Mouse (Mus musculus) Muller cell, postnatal 12 days (primary cell): ENCODE data around the gene Scn8a.

Source experiments
- DNase-seq: peaks from one replicate; pipeline ENCODE4 v3.0.0-alpha.2; 2015; ENCODE audit errors: inconsistent ontology term

The Scn8a gene

GRCm38 (mm10) chr15:100879073-100879472, 9.4 kb downstream of the Scn8a start:
- no peak for DNase-seq

- DNase-seq = no peak
These were observed 11.7 kb downstream of the Scn8a start for GRCm38 (mm10) chr15:100881385-100881784.

GRCm38 (mm10) chr15:100884481-100884880, 14.8 kb downstream of the Scn8a start:
- DNase-seq = no peak

- no peak for DNase-seq
These were observed 22.3 kb downstream of the Scn8a start for GRCm38 (mm10) chr15:100891962-100892361.

GRCm38 (mm10) chr15:100896502-100896901, 26.8 kb downstream of the Scn8a start:
- DNase-seq = no peak

GRCm38 (mm10) chr15:100903811-100904210, 34.2 kb downstream of the Scn8a start:
- DNase-seq = no peak

GRCm38 (mm10) chr15:100905006-100905405, 35.3 kb downstream of the Scn8a start:
- no peak for DNase-seq

GRCm38 (mm10) chr15:100905751-100906150, 36.1 kb downstream of the Scn8a start:
- no peak for DNase-seq

- peak; percentile 11 for DNase-seq
These were observed 39.2 kb downstream of the Scn8a start for GRCm38 (mm10) chr15:100908817-100909216.

GRCm38 (mm10) chr15:100909734-100910163, 40.1 kb downstream of the Scn8a start:
- peak; percentile 81 for DNase-seq

GRCm38 (mm10) chr15:100910381-100910841, 40.8 kb downstream of the Scn8a start:
- DNase-seq = no peak

- DNase-seq = no peak
These were observed 43.1 kb downstream of the Scn8a start for GRCm38 (mm10) chr15:100912676-100913266.

- DNase-seq = peak; percentile 44
These were observed 45.1 kb downstream of the Scn8a start for GRCm38 (mm10) chr15:100914734-100915242.

GRCm38 (mm10) chr15:100918046-100918445, 48.4 kb downstream of the Scn8a start:
- DNase-seq = no peak

- no peak for DNase-seq
These were observed 52.6 kb downstream of the Scn8a start for GRCm38 (mm10) chr15:100922210-100922609.

GRCm38 (mm10) chr15:100923476-100923875, 53.8 kb downstream of the Scn8a start:
- DNase-seq = peak; percentile 62

GRCm38 (mm10) chr15:100924941-100925340, 55.3 kb downstream of the Scn8a start:
- DNase-seq = no peak

GRCm38 (mm10) chr15:100930477-100930876, 60.8 kb downstream of the Scn8a start:
- no peak for DNase-seq

GRCm38 (mm10) chr15:100936176-100936575, 66.5 kb downstream of the Scn8a start:
- DNase-seq = no peak

GRCm38 (mm10) chr15:100948383-100948782, 78.7 kb downstream of the Scn8a start:
- DNase-seq = no peak

GRCm38 (mm10) chr15:100949169-100949568, 79.5 kb downstream of the Scn8a start:
- DNase-seq = no peak

GRCm38 (mm10) chr15:100951491-100951890, 81.8 kb downstream of the Scn8a start:
- DNase-seq = no peak

- DNase-seq = no peak
These were observed 82.6 kb downstream of the Scn8a start for GRCm38 (mm10) chr15:100952292-100952691.

- DNase-seq = no peak
These were observed 83.2 kb downstream of the Scn8a start for GRCm38 (mm10) chr15:100952854-100953253.
